ENCODE assay signal across 21 mouse cellular contexts in the genomic region with DNA sequence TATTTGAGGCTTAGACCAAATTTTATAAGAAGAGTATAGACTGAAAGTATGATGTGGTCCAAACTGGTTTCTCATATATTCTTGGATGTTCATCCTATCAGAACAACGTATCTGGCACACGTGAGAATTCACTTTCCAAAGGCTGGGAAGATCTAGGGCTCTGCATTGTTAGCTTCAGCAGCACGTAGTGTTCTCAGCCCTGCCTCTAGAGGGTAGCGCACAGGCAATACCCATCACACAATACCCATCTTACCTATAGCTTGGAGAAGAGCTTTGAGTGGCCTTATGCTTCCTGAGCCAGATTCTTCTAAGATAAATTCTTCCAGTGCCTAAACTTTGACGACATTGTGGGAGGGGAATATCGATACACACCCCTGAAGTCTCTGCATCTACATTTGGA. TPM values are rescaled to one million over a fixed set of nuclear protein-coding genes. Genes with fewer than 3 reads are reported as not detected.
A peak's percentile ranks its signal among the peaks of the same experiment; 100 is the strongest.
DNase-seq lines count a peak whose midpoint lies in the region; TF ChIP-seq lines count a peak whose summit lies in the region.
"Had no signal": no experiment of that assay in that cellular context is flagged by ENCODE, and none has a peak within 500 bp of the region (broad histone marks: within the 10 kb centered on the region; RNA-seq: fewer than 3 reads in every experiment).

No protein-coding gene starts in this region.

- no peak for TF ChIP-seq EP300 in heart, adult 2 months (IDR thresholded peaks at IDR 0.05; ENCODE audit: insufficient read depth, low read depth, low read length)

- no peak overlapping the region for H3K4me3 ChIP-seq in heart, adult 2 months
- H3K4me3 ChIP-seq in lung, adult 2 months (replicated peaks; ENCODE audit: extremely low read depth, low read depth, low read length) = no peak overlapping the region
- H3K4me3 ChIP-seq: embryonic facial prominence, embryonic 10.5 days; forebrain, embryonic 13.5 days; heart, embryonic 15.5 days; hindbrain, embryonic 10.5 days had no signal

- TF ChIP-seq CTCF in heart, adult 2 months (IDR thresholded peaks at IDR 0.05) = peak; percentile 64
- peak; percentile 15; the same call in 1 of the 2 replicates for TF ChIP-seq CTCF in lung, adult 2 months (IDR thresholded peaks at IDR 0.05; ENCODE audit: insufficient read depth, low read length)

- peaks cover 47% of the 10 kb centered on the region for H3K4me1 ChIP-seq in heart, adult 2 months (ENCODE audit: control insufficient read depth, insufficient read depth, low read length)
- peaks cover 40% of the 10 kb centered on the region for H3K4me1 ChIP-seq in lung, adult 2 months (ENCODE audit: control insufficient read depth, insufficient read depth, low read length)
- H3K4me1 ChIP-seq: embryonic facial prominence, embryonic 10.5 days; hindbrain, embryonic 10.5 days had no signal

- no peaks in the 10 kb centered on the region for H3K27me3 ChIP-seq in heart, adult 2 months (ENCODE audit: control insufficient read depth, insufficient read depth, low read length)
- H3K27me3 ChIP-seq: CH12.LX; forebrain, embryonic 13.5 days; heart, embryonic 15.5 days had no signal

- H3K79me2 ChIP-seq in heart, adult 2 months (replicated peaks; ENCODE audit: control insufficient read depth, insufficient read depth, low read length) = peaks cover 7% of the 10 kb centered on the region

- WGBS in heart, adult 2 months = 86% methylated on average over 6 of the region's 6 CpGs
- WGBS in lung, adult 2 months = 58% methylated on average over 6 of the region's 6 CpGs

- no peak for TF ChIP-seq POLR2A in heart, adult 2 months (IDR thresholded peaks at IDR 0.05; ENCODE audit: insufficient read depth, low read depth, low read length)
- TF ChIP-seq POLR2A in lung, adult 2 months (IDR thresholded peaks at IDR 0.05; ENCODE audit: borderline replicate concordance, extremely low read depth, low read depth, low read length) = no peak

- intact Hi-C loops in heart, adult 2 months (cut with DNase I) = no loop called here
- intact Hi-C loops in heart, postnatal 36 days (cut with DNase I) = no loop called here

- no peak overlapping the region for H3K9ac ChIP-seq in heart, adult 2 months (ENCODE audit: low read depth, low read length)
- H3K9ac ChIP-seq: forebrain, embryonic 13.5 days; forebrain, postnatal 0 days; heart, embryonic 15.5 days; hindbrain, embryonic 14.5 days had no signal

- no peak overlapping the region for H3K27ac ChIP-seq in heart, adult 2 months
- H3K27ac ChIP-seq: embryonic facial prominence, embryonic 10.5 days; forebrain, embryonic 13.5 days; heart, embryonic 15.5 days; hindbrain, embryonic 10.5 days; hindbrain, embryonic 14.5 days had no signal

- no peak for DNase-seq in heart, adult 2 months
- DNase-seq in heart, postnatal 36 days = no peak
- no peak for DNase-seq in lung, adult 2 months
- no peak for DNase-seq in lung, postnatal 25 days (ENCODE audit: low spot score)
- peak; percentile 23 for DNase-seq in thymus, postnatal 25 days
- no peak for DNase-seq in thymus, postnatal 0 days (ENCODE audit: low spot score)
- peak; percentile 44 for DNase-seq in R1 (ENCODE audit: low read depth, low spot score)
- no peak for DNase-seq in embryo, embryonic 10 days (ENCODE audit: low spot score)
- DNase-seq: adrenal gland, postnatal 25 days; cerebellum, adult 18-20 months; cerebellum, adult 9-11 months; cerebellum, postnatal 36 days; forebrain, postnatal 0 days; heart, adult 18-20 months; heart, postnatal 14 days had no signal

- peaks cover 48% of the 10 kb centered on the region for H3K36me3 ChIP-seq in heart, adult 2 months (ENCODE audit: control insufficient read depth, insufficient read depth, low read length)
- H3K36me3 ChIP-seq: embryonic facial prominence, embryonic 10.5 days; heart, embryonic 15.5 days; hindbrain, embryonic 10.5 days had no signal

RNA-seq across cellular contexts. Expression of a gene that starts 24.6 kb away (rescaled TPM):
- total RNA-seq in heart, adult 2 months (2021) = 100 to 1,000 TPM; 244 to 277 TPM
- polyA plus RNA-seq in heart, adult 2 months (2012; rRNA removed) = 115 and 119 TPM in 2 replicates
- total RNA-seq in heart, postnatal 36 days (2021) = 100 to 1,000 TPM; 239 to 306 TPM
- 777 and 943 TPM in 2 replicates for polyA plus RNA-seq in lung, adult 2 months (2012; rRNA removed)
- 1.6 and 2.4 TPM in 2 replicates for polyA plus RNA-seq in thymus, postnatal 0 days (2015; fragmentation: Nextera tagmentation; extraction: Ambion mirVana)

Comparison
In these comparisons a context has a peak if more than half of its experiments do, and no peak if none do; other contexts are left out.
1. DNase-seq: peak in thymus, postnatal 25 days (single experiment) and R1 (single experiment); none in heart, adult 2 months (0 of 2), heart, postnatal 36 days (0 of 2), lung, adult 2 months (single experiment), lung, postnatal 25 days (single experiment), thymus, postnatal 0 days (single experiment) and embryo, embryonic 10 days (single experiment).
2. RNA of a gene that starts 24.6 kb away (polyA plus RNA-seq): 777 to 943 TPM in lung, adult 2 months and 115 to 119 TPM in heart, adult 2 months; 1.6 to 2.4 TPM in thymus, postnatal 0 days; every median in the first group is over 10 times any median in the second.